Mouse (Mus musculus): ENCODE data around the gene Tent4b. TPM values are rescaled to one million over a fixed set of nuclear protein-coding genes. Genes with fewer than 3 reads are reported as not detected.

Tent4b gene
- total RNA-seq, 2 experiments from 2014 or later: 35.7 to 44.9 TPM

DNA sequence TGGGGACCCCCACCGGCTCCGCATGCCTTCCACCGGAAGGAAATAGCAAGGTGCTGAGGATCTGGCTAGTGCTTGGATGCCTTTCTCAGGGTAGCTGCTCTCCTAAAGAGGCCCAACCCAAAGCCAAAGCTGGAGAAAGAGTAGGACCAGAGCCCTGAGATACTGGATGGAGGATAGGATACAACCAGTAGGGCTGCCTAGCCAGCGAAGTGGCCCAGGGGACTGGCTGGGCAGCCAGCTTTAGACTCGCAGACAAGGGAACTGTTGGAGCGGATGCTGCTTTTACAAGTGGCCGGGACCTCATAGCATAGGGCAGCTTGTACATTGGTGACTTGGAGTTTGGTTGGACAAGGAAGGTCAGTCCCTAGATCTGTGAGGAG is 74.0 kb downstream of the Tent4b start:
- no peak for ATAC-seq (replicated peaks; ENCODE audit: poor library complexity)

DNA sequence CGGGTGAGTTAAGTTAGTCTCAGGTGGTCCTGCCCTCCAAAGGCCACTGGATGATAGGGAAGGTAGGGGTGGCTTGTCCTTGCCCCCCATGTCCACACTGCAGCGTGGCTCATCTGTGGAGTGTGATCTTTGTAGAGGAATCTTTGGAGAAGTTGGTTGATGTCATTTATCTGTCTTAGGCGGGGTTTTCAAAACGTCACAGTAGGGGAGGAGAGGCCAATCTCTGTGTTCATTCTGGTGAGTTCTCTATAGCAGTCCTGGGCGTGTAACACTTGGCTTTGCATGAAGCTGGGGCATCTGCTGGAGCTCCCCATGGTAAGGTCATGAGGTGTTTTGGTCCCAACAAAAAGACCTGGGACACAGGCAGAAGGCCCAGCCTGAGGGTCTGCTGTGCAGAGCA is 75.1 kb downstream of the Tent4b start:
- ATAC-seq (replicated peaks; ENCODE audit: poor library complexity): peak; percentile 42

DNA sequence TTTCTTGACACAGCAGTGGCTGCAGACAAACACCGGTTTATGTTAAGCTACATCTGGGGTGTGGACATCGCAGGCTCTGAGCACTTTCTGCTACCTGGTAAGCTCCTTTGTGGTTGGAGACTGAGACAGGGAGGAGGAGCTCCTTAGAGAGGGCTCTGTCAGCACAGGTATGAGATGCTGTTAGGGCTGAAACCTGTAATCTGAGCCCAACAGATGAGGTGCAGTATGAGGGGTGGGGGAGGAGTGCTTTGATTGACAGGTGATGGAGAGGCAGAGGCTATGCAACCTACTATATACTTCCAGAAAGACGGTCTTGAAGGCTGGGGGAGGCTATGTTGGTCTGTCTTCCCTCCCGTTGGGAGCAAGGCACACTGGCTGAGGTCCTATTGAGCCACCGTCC is 80.2 kb downstream of the Tent4b start:
- peak; percentile 17 for ATAC-seq (replicated peaks; ENCODE audit: poor library complexity)

DNA sequence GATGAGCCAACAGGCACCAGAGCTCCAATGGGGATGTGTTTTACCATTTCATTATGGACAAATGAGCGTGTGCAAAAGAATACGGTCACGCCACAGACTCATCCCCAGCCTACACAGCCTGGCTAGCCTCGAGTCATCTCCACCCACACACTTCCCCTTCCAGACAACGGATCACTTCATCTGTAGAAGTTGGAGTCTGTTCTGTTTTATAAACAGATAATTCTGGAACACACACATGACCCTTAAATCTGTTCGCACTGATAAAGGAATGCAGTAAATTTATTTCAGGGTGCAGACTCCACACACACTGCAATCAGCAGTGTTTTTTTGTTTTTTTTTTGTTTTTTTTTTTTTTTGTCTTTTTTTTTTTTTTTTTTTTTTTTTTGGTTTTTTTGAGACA is 80.7 kb downstream of the Tent4b start:
- peak; percentile 83 for ATAC-seq (replicated peaks; ENCODE audit: poor library complexity)

DNA sequence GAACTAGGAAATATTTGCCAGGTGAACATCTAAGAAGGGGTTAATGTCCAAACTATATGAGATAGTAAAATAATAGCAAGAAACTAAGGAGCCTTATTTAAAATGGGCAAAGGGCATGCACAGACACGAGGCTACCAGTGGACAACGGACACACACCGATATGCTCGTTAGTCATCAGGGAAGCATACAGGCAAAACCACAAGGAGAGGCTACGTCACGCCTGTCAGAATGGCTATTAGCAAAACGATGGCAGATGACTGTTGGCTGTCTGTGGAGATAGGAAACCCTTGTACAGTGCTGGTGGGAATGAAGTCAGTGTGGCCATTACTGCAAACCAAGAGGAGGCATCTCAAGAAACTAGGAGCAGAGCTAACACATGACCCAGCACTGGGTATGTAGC is 81.9 kb downstream of the Tent4b start:
- ATAC-seq (replicated peaks; ENCODE audit: poor library complexity): peak; percentile 51

DNA sequence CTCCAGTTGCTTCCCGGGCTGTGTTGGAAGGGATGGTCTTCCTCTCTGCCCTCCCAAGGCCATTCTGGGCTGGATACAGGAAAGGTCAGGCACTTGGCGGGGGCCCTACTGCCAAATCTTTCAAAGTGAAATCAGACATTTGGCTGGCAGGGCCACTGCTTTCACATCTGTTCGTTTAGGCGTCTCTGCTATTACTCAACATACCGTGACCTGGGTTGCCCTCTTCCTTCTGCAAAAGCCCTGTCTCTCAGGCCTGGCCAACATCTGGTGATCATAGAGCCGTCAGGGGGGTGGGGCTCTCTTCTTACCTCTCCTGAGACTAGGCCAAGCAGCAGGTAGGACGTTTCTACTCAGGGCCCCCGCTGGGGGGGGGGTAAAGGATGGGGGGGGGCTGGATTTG is 83.7 kb downstream of the Tent4b start:
- peak; percentile 58 for ATAC-seq (replicated peaks; ENCODE audit: poor library complexity)

DNA sequence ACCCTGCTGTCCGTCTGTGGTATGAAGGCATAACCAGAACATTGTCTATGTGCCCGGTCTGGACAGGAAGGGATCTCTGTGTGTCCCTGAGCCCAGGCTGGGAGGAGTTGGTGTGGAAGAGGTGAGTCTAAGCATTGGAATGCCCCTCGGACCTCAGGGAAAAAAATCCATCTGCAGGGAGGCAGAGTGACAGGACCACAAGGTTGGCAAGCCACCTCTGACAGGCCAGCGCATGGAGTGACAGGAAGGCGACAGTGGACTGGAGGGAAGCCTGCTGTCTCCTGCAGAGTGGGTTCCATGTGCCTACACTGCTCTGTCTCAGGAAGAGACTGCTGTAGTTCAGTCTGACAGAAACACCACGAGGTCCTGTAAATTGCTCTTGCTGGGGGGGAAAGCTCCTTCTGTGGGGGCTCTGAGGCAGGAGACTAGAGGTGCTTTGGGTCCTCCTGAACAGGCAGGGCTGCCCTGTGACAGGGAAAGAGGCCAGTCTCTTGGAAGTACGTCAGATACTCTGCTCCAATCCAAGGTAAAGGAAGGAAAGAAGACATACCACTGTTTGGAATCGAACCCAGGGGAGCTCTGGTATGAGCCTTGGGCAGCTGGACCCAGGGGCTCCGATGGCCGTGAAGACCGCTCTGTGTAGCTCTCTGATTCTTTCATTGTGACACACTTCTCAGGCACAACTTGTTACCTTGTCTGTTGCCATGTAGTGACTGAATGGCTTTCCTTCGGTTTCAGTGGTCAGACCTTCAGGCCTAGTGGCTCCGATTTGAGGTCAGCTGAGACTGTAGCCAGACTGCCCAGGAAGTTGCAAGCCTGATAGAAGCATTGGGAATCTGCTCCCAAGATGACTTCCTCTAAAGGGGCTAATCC is 84.5 kb downstream of the Tent4b start:
- ATAC-seq (replicated peaks; ENCODE audit: poor library complexity): no peak

DNA sequence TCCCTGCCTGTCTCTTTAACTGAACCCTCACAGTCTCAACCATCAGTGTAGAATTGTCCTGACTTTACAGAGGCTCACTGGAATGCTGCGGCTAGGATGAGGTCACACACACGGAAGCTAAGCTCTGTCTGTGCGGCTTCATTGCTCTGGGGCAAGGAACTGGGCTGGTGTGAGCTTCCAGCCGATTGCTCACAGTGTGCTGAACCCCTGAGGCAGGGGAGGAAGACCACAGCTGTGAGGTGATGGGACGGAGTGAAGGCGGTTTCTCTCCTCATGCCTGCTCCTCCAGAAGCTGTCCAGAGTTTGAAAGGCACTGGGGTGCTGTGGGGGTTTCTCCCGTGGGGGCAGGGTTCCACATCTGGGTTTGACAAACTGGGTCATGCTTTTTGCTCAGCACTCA is 85.7 kb downstream of the Tent4b start:
- ATAC-seq (replicated peaks; ENCODE audit: poor library complexity): no peak

DNA sequence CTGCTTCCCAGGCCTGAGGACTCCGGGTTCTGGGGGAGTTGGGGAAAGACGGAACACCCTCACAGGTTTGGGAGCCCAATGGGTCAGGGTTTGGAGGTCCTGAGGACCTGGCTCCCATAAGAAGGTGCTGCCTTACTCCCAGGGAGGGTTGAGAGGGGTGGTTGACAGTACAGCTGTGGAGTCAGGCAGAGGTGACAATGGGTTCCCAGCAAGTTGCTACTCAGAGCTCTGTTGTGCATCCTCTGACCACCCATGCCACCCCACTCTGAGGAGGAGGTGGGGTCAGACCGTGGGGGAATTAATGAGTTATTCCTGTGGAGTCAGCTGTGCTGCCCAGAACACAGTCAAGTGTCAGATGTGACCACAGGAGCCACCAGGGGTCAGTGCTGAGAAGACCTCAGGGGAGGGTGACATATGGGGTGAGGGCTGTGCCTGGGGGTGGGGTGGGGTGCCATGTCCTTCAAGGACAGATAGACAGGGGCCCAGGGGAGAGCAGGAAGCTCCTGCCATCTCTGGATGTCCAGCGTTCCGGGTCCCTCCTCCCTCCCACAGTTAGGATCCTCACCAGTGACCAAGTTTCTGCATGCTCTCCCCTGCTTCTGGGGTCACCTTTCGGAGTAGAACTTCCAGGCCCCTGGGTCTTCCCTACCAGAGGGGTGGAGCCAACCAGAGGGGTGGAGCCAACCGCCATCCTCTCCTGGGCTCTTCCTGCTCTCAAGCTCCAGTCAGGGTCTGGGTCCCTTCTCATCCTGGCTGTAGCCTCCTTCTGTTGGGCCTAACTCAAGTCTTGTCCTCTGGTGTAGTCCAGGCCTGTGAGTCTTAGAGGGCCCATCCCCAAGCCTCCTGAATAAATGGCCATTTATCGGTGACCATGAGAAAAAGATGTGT is 86.7 kb downstream of the Tent4b start:
- no peak for ATAC-seq (replicated peaks; ENCODE audit: poor library complexity)

DNA sequence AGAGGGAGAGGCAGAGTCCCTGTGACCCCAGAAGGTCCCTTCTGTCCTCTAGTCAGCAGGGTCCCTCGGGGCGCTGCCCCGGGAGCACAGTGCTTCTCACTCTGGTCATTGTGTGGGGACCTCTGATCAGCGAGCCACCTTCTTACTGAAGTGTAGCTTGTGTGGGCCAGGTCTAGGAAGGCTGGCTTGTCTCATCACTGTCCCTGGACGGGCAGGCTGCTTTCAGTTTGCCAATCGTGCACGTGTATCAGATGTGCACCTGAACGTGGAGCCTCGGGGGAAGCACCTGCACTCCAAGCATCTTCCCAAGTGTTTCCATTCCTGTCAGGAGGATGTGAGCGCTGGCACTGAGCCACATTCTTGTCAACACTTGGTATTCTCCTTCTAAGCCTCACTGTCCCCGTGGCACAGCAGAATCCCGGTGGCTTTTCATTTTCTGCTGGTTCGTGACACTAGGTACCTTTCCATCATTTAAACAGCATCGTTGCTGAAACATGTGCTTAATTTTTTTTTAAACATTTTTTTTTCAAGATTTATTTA is 87.5 kb downstream of the Tent4b start:
- ATAC-seq (replicated peaks; ENCODE audit: poor library complexity): no peak

DNA sequence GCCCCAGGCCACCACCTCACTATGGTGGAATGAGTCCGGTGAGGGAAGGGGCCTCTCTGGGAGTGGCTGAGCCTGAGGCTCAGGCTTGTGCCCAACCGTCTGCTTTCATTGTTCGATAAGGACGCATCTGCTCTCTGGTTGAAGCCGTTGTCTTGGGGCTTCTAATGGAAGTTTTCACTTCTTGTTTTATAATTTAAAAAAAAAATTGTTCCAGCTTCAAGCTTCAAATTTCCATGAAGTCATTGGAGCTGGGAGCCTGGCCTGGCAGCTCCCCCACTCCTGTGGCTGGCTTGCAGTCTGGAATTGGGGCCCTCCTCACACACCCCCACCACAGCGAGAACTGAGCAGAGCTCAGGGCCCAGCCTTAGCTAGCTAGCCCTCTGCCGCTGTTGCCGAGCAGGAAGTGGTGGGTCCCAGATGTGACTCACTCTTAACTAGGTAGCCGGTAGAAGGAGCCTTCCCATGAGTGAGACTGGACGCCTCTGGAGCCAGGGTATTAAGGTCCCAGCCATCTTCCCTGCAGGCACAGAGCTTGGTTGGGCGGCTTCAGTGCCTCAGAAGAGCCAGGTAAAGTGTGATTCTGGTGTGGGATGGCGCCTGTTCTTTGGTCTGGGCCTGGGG is 89.7 kb downstream of the Tent4b start:
- peak; percentile 62 for ATAC-seq (replicated peaks; ENCODE audit: poor library complexity)

DNA sequence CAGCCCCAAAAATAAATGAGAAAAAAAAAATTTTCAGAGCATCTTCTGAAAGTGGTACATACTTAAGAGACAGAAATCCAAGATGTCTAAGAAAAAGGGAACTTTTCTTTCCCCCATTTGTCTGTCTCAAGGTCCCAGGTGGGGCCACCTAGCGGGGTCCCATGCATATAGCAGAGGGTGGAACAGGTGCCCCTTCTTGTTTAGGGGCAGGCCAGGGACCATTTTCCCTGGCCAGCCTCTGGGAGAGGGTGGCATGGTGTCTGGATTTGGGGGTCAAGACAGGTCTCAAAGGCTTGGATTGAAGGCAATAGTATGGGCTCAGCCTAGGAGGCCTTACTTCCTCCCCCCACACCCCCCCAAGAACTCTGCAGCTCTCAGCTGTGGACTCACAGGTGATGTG is 90.9 kb downstream of the Tent4b start:
- no peak for ATAC-seq (replicated peaks; ENCODE audit: poor library complexity)

DNA sequence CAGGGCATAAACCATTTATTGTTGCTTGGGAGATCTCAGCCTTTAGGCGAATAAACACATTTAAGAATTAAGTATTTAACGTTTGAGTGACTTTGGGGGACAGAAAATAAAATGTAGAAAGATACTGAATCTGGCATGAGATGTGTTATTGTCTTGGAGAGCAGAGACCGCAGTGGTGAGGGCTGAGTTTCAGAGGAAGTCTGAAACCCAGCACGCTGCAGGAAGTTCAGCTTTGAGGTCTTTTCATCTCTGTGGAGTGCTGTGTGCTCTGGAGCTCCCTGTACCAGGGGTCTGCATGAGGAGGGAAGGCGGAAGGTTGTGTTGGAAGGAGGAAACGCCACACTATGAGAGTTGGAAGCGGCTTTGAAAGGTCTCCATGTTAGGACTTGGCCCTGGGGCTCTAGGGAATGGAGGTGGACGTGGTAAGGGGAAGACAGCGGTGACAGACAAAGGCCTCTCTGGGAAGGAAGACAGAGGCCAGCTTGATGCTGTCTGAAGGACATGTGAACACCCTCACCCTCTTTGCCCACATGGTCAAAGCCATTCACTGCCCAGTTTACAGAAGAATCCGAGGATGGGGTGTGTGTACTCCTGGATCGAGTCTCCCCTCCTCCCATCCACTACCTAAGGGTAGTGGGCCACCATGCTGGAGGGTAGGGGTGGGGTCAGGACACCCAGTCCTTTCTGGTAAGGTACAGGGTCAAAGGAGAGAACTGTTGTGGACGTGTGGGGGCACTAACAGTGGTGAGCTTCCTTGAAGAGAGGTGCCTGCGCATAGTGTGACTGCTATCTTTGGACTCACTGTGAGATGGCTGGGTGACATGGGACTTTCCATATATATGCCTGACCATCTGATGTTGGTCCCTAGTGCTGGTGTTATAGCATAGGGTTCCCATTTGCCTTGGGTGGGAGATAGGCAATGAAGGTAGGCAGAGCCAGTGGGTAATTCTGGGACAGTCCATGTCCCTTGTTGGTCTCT is 91.6 kb downstream of the Tent4b start:
- no peak for ATAC-seq (replicated peaks; ENCODE audit: poor library complexity)

DNA sequence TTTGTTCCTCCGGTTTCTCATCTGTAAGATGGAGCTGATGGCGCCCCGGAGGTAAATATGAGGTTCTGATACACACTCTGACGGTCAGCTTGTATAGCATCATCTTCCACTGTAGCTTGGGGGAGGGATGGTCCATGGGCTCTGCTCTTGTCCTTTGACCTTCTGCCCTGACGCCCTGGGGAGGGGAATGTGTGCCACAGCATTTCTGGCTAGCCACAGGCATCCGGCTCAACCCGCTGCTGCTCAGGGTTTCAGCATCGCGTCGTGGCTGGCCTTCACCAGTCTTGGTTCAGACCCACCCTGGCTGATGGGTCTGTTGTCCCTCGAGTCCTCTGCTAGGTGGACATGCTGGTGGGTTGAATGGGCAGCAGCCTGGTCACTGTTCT is 92.3 kb downstream of the Tent4b start:
- no peak for ATAC-seq (replicated peaks; ENCODE audit: poor library complexity)

DNA sequence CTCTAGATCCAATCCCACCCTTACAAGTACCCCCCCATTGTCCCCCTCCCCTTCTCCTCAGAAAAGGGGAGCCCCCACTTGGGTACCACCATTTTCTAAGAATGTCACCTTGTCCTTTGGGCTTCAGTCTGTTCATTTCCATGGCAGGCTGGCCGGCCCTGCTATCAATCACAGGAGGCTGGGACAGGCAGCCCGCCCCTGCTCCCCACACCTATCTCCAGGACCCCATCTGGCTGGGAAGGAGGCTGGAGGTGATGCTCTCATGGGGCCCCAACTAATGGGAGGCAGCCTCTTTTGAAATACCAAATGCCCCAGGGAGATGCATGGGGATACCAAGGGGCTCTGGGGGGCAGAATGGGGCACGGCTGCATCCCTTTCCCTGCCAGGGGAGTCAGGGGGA is 93.9 kb downstream of the Tent4b start:
- ATAC-seq (replicated peaks; ENCODE audit: poor library complexity): no peak

DNA sequence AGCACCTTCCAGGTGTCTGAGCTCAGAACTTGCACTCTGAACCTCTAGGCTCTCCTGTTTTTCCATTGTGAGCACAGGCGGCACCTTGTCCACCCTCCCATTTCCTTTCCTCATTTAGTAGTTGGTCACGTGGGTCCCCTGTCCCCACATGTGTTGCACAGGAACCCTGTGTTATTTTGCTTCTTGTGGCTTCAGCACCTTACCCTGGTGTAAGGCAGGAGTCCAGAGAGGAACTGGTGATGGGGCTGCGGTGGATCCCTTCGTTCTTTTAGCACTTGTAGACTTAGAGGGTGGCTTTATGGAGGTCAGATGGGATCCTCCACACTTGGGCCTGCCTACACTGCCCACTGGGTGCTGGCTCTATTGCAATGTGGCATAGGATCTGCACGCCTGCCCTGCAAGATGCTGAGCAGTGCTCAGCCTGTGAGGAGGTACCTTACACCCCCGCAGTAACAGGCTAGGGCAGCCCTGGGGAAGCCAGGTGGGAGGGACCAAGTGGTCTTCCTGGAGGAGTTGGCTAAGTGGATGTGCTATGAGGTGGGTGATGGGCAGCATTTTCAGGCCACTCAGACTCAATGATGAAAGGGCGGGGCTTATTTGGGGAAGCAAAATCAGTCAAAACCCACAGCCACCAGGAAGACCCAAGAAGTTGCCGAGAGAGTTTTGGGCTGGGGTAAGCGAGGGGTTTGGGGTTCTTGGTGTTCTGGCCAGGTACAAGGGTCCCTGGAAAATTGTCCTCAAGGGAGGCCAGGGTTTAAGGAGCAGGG is 94.8 kb downstream of the Tent4b start:
- peak; percentile 50 for ATAC-seq (replicated peaks; ENCODE audit: poor library complexity)

DNA sequence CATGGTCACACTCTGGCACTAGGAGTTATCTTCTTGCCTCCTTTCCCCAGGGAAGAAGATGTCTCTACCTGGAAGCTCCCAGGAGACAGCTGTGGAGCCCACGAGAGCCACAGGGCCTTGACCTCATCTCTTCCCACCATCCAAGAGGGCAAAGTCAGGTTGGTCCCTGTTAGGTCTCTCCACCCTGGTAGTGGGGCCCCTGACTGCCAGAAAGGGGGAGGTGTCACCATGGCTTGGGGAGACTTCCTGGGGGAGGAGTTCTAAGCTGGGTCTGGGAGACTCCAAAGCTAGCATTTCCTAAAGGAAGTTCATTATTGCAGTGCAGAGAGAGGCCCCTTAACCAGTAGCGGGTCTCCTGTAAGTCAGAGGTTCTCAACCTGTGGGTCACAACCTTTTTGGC is 96.0 kb downstream of the Tent4b start:
- ATAC-seq (replicated peaks; ENCODE audit: poor library complexity): no peak

DNA sequence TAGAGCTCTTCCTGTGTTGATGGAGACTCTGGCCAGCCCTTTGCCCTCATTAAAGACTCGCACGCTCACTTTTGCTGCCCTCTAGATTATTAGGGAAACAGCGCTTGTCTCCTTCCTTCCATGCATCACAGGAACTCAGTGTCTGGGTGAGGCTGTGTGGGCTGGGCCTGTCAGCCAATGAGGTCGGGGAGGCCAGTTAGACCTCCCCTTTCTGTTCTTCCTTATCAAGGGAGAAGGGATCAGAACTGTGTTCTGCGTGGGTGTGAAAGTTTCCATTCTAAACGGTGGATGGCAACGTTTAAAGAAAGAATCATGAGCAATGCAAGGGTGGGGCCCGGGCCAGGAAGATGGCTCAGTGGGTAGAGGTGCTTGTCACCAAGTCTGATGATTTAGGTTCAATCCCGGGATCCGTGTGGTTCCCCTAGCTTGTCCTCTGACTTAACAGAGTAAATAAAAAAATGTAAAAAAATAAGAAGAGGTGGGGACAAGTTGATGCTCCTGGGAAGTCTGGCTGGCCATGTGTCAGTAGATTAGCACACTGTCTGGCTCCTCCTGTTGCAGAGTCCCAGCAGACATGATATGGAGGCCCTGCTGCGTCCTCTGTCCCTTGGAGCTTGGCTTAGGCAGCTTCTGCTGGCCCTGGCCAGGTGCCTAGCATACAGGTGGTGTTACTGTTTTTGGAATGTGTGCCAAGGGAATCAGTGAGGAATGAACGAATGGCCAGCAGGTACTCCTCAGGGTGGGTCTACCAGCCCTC is 99.1 kb downstream of the Tent4b start:
- ATAC-seq (replicated peaks; ENCODE audit: poor library complexity): peak; percentile 56

DNA sequence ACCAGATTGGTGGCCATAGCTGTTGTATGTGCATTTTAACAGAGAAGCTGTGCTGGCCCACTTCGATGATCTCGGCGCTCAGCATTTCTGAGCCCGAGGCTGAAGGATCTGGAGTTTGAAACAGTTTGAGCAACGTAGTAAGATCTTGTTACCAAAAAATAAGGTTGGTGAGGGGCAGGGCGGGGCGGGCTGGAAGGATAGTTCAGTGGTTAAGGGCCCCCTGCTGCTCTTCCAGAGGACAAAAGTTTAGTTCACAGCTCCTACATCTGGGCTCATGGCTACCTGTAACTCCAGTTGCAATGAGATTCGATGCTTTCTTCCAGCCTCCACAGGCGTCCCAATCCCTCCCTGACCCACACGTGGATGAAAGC is 99.7 kb downstream of the Tent4b start:
- no peak for ATAC-seq (replicated peaks; ENCODE audit: poor library complexity)
